Mouse (Mus musculus) heart, adult 2 months (tissue): ENCODE measurements around the gene Meis1. TPM values are rescaled to one million over a fixed set of nuclear protein-coding genes. Genes with fewer than 3 reads are reported as not detected.

Experiments
- DNase-seq, 2 experiments: peaks; one replicate each; pipeline ENCODE4 v3.0.0; 2021
- H3K27ac ChIP-seq: fragments of 200-600 bp; 2 replicates; pipeline ENCODE4 v1.8.1; 2022
- H3K27me3 ChIP-seq: fragments of 200-500 bp; 2 replicates; pipeline ENCODE4 v1.6.1; 2012; ENCODE audit warnings: mild to moderate bottlenecking, low read length, inconsistent platforms, mixed read lengths; ENCODE audit not compliant: control insufficient read depth, insufficient read depth
- H3K36me3 ChIP-seq: fragments of 200-500 bp; 2 replicates; pipeline ENCODE4 v1.6.1; 2012; ENCODE audit warnings: low read length, inconsistent platforms; ENCODE audit not compliant: control insufficient read depth, insufficient read depth
- H3K4me1 ChIP-seq: fragments of 200-500 bp; 2 replicates; pipeline ENCODE4 v1.6.1; 2011; ENCODE audit warnings: low read length; ENCODE audit not compliant: control insufficient read depth, insufficient read depth
- H3K4me3 ChIP-seq: fragments of 200-600 bp; 2 replicates; pipeline ENCODE4 v1.8.1; 2022
- H3K79me2 ChIP-seq: fragments of 200-500 bp; replicated peaks from 2 replicates; pipeline ENCODE4 v1.6.1; 2012; ENCODE audit warnings: mild to moderate bottlenecking, inconsistent platforms, low read length, moderate library complexity, mixed read lengths; ENCODE audit not compliant: control insufficient read depth, insufficient read depth
- H3K9ac ChIP-seq: fragments of 200-500 bp; 2 replicates; pipeline ENCODE4 v1.6.1; 2012; ENCODE audit warnings: low read depth, mild to moderate bottlenecking, control low read depth, inconsistent platforms, low read length, mixed read lengths
- CTCF ChIP-seq: fragments of 200-600 bp; IDR thresholded peaks from 2 replicates; pipeline ENCODE4 v1.8.1; 2022; ENCODE audit warnings: antibody characterized with exemption, mild to moderate bottlenecking, moderate library complexity
- EP300 ChIP-seq: fragments of 200-500 bp; IDR thresholded peaks from 2 replicates; pipeline ENCODE4 v1.6.1; 2011; ENCODE audit warnings: low read depth, low read length, control low read depth; ENCODE audit not compliant: insufficient read depth
- POLR2A ChIP-seq: fragments of 200-500 bp; IDR thresholded peaks from 2 replicates; pipeline ENCODE4 v1.6.1; 2011; ENCODE audit warnings: mild to moderate bottlenecking, low read depth, low read length, control low read depth; ENCODE audit not compliant: insufficient read depth
- WGBS: fragments of 180-500 bp; shearing (Covaris S2); methylation state at CpG from one replicate; pipeline ENCODE4 v1.1.7; 2018; 5-methylcytosine and 5-hydroxymethylcytosine counted together
- intact Hi-C: fragments of 180-260 bp; cut with DNase I; formaldehyde crosslinking; loops from one replicate; pipeline ENCODE4 v1.15.1; 2025
- polyA plus RNA-seq: library from polyadenylated mRNA; depleted of rRNA; stranded (reverse); fragments of >200 nt; gene quantifications from 2 replicates; pipeline ENCODE4 v1.2.3, GENCODE M21; 2012
- total RNA-seq, 2 experiments: library from RNA; stranded (reverse); gene quantifications; 2 replicates each; pipeline ENCODE4 v1.2.3; 2021

Gene Meis1
- total and polyA plus RNA-seq, 3 experiments, result 18.2 to 31.4 (median 29.0) TPM

DNA sequence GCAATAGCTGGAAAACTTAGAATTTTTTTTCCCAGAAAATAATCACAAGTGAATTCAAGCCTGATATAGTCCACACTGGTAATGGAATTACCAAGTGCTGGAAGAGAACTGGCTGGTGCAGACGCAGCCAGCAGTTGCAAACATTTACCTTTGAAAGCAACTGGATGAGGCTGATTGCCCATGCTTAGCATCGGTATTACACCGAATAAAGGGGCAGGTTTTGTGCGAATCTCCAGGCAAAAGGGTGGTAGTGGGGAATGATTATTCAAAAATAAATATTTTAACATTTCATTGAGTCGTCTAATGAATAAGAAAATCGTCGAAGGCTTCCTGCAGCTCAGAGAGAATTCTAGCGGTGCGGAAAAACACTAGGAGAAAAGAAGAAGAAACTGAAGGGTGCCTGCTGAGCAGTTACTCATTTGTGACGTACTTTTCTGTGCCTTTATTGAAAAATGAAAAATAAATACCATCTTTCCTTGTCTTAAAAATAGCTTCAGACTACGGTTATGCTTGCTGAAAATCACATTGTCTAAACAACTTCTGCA lies 7.3 kb upstream of the Meis1 start:
- 33% methylated on average over 11 of the region's 11 CpGs for WGBS
- no peak for TF ChIP-seq EP300
- no peak for TF ChIP-seq POLR2A
- TF ChIP-seq CTCF, result no peak
- DNase-seq, result no peak
- H3K36me3 ChIP-seq, result no peaks in the 10 kb centered on the region
- peak overlapping the region; percentile 53 for H3K4me3 ChIP-seq
- H3K4me1 ChIP-seq, result no peaks in the 10 kb centered on the region
- H3K27ac ChIP-seq, result no peak overlapping the region
- no peaks in the 10 kb centered on the region for H3K27me3 ChIP-seq
- H3K9ac ChIP-seq, result no peak overlapping the region
- intact Hi-C loops, result loop anchor here (5.0 to 10.0 kb wide), 4 partner anchors 116 to 1741 kb away; no protein-coding TSS in a partner anchor
- H3K79me2 ChIP-seq, result no peaks in the 10 kb centered on the region

DNA sequence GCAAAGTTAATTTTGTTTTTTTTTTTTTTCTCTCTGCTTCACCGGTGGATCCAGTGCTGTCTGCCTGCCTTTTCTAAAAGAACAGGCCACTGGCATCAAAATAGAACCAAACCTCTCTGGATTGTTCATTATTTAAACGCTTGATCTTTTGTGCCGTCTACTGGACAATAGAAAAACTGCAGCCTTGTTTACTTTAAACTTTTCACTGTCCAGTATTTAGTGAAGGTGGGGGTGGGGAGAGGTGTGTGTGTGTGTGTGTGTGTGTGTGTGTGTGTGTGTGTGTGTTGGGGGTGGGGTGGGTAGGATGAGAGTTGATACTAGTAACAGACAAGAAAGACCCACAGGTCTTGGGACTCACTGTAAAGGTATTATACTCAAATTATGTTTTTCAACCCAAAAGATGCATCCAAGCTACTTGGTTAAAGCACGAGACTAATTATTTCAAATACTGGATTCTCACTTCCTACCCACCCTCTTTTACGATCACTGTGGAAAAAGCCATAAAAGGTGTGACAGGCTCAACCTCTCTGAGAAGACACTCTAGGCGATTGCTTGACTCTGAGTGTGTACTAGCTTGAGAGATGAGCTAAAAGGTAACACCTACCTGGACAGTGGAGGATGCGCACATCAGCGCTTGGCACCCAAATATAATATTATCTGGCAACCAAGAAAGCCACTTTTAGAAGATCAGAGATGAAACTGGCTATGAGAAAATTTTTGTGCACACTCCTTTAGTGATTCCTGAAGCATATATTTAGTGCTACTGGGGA lies 5.9 kb upstream of the Meis1 start:
- no peak overlapping the region for H3K4me3 ChIP-seq
- no peaks in the 10 kb centered on the region for H3K4me1 ChIP-seq
- no peak for DNase-seq
- TF ChIP-seq CTCF, result peak; percentile 68
- TF ChIP-seq POLR2A, result no peak
- H3K9ac ChIP-seq, result no peak overlapping the region
- no peaks in the 10 kb centered on the region for H3K27me3 ChIP-seq
- intact Hi-C loops, result loop anchor here (1.0 to 10.0 kb wide), 7 partner anchors 118 to 1740 kb away; no protein-coding TSS in a partner anchor
- WGBS, result 42% methylated on average over 8 of the region's 8 CpGs
- no peaks in the 10 kb centered on the region for H3K79me2 ChIP-seq
- H3K27ac ChIP-seq, result no peak overlapping the region
- H3K36me3 ChIP-seq, result no peaks in the 10 kb centered on the region

DNA sequence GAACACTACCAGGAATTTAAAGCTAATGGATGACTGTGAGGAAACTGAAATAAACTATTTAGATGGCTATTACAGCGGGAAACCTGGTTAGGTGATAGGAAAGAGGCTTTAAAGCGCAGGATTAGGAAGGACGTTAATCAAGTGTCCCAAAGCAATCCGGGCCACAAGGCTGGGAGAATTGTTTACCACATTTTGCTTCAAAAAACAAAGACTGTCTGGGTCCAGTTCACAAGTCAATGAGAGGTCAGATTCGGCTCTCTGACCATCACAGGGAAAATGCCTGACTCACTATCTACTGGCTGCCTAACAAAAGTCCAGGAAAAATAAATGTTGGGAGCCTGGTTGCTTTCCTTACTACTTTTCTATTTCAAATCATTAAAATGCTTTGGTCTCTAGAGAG lies 4.6 kb upstream of the Meis1 start:
- no peak overlapping the region for H3K27ac ChIP-seq
- no peaks in the 10 kb centered on the region for H3K4me1 ChIP-seq
- intact Hi-C loops, result loop anchor here (5.0 to 10.0 kb wide), 3 partner anchors 179 to 1739 kb away; no protein-coding TSS in a partner anchor
- no peaks in the 10 kb centered on the region for H3K27me3 ChIP-seq
- no peak overlapping the region for H3K4me3 ChIP-seq
- no peak for TF ChIP-seq EP300
- TF ChIP-seq CTCF, result no peak
- no peak for TF ChIP-seq POLR2A
- H3K9ac ChIP-seq, result no peak overlapping the region
- 72% methylated on average over 5 of the region's 5 CpGs for WGBS
- no peaks in the 10 kb centered on the region for H3K79me2 ChIP-seq
- no peak for DNase-seq
- H3K36me3 ChIP-seq, result no peaks in the 10 kb centered on the region

DNA sequence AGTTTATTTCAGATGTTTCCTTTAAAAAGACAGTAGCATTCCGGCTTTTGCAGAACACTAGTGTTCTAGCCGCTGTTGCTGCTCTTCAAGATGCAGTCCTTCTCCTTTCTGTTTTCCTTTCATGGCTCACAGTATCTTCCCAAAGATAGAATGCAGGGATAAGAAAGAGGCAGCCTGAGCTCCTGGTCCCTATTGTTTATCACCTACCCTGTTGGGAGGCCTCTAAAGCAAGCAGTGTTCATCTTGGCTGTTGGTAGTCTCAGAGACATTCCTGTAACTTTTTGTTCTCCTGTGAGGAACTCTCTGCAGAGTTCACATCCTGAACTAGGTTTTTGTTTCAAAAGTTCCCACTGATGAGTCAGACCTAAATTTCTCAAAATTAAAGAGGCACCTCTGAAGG lies 3.8 kb upstream of the Meis1 start:
- H3K27ac ChIP-seq, result no peak overlapping the region
- no peaks in the 10 kb centered on the region for H3K79me2 ChIP-seq
- H3K4me3 ChIP-seq, result no peak overlapping the region
- no peaks in the 10 kb centered on the region for H3K36me3 ChIP-seq
- DNase-seq, result no peak
- no peaks in the 10 kb centered on the region for H3K4me1 ChIP-seq
- 92% methylated on average over 2 of the region's 2 CpGs for WGBS
- no peaks in the 10 kb centered on the region for H3K27me3 ChIP-seq
- TF ChIP-seq CTCF, result no peak
- no peak for TF ChIP-seq POLR2A
- no peak for TF ChIP-seq EP300
- intact Hi-C loops, result loop anchor here (5.0 to 10.0 kb wide), 3 partner anchors 180 to 1738 kb away; no protein-coding TSS in a partner anchor
- H3K9ac ChIP-seq, result no peak overlapping the region

GRCm38 (mm10) chr11:19020951-19021710 lies 2.3 kb upstream of the Meis1 start:
- H3K27me3 ChIP-seq, result no peaks in the 10 kb centered on the region
- no peaks in the 10 kb centered on the region for H3K79me2 ChIP-seq
- intact Hi-C loops, result loop anchor here (5.0 to 10.0 kb wide), 3 partner anchors 181 to 1736 kb away; no protein-coding TSS in a partner anchor
- DNase-seq, result peak; percentile 37 to 55
- peak overlapping the region; percentile 97 for H3K27ac ChIP-seq
- peak overlapping the region; percentile 81 for H3K4me3 ChIP-seq
- no peaks in the 10 kb centered on the region for H3K36me3 ChIP-seq
- WGBS, result 27% methylated on average over 28 of the region's 28 CpGs
- TF ChIP-seq EP300, result no peak
- no peak for TF ChIP-seq POLR2A
- no peak for TF ChIP-seq CTCF
- H3K9ac ChIP-seq, result peak overlapping the region; percentile 67
- no peaks in the 10 kb centered on the region for H3K4me1 ChIP-seq
